22 mouse cellular contexts compared by ENCODE assay signal in the genomic region with DNA sequence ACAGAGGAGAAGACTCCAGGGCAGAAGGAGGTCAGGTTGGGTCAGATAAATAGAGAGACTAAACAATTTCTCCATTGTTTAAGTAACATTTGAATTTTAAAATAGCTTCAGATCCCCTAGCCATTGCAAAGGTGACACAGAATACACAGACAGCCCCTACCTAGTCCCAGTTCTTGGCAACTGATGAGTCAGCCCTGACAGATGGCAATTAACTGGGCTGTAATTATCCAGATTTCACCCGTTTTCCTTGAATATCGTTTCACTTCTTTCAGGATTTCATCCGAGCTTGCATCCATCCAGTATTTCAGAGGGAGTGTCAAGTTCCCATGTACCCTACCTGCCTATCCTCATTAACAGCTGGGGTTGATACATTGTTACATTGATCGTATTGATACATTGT. TPM values are rescaled to one million over a fixed set of nuclear protein-coding genes. Genes with fewer than 3 reads are reported as not detected.
A peak's percentile ranks its signal among the peaks of the same experiment; 100 is the strongest.
DNase-seq lines count a peak whose midpoint lies in the region; ATAC-seq and TF ChIP-seq lines count a peak whose summit lies in the region.
"Had no signal": no experiment of that assay in that cellular context is flagged by ENCODE, and none has a peak within 500 bp of the region (broad histone marks: within the 10 kb centered on the region; RNA-seq: fewer than 3 reads in every experiment).

No protein-coding gene starts in this region.

- H3K36me3 ChIP-seq in forebrain, embryonic 13.5 days (ENCODE audit: poor library complexity, severe bottlenecking): no peaks in the 10 kb centered on the region
- no peaks in the 10 kb centered on the region for H3K36me3 ChIP-seq in forebrain, embryonic 10.5 days (replicated peaks)
- no peaks in the 10 kb centered on the region for H3K36me3 ChIP-seq in heart, embryonic 10.5 days
- H3K36me3 ChIP-seq in heart, adult 2 months (ENCODE audit: control insufficient read depth, insufficient read depth, low read length): no peaks in the 10 kb centered on the region
- H3K36me3 ChIP-seq: embryonic facial prominence, embryonic 13.5 days; G1E; hindbrain, embryonic 13.5 days; intestine, embryonic 15.5 days had no signal

- no peak overlapping the region for H3K4me3 ChIP-seq in forebrain, embryonic 13.5 days
- no peak overlapping the region for H3K4me3 ChIP-seq in forebrain, embryonic 10.5 days
- no peak overlapping the region for H3K4me3 ChIP-seq in heart, embryonic 10.5 days
- no peak overlapping the region for H3K4me3 ChIP-seq in heart, adult 2 months
- H3K4me3 ChIP-seq: embryonic facial prominence, embryonic 13.5 days; hindbrain, embryonic 13.5 days; intestine, embryonic 15.5 days had no signal

- peak; percentile 55; the same call in 1 of the 2 replicates for ATAC-seq in forebrain, embryonic 13.5 days
- ATAC-seq: CD4-positive, CD25-positive, alpha-beta regulatory T cell, adult 4 months; intestine, embryonic 15.5 days had no signal

- intact Hi-C loops in heart, adult 2 months (cut with DNase I): no loop called here

- H3K27ac ChIP-seq in forebrain, embryonic 13.5 days: no peak overlapping the region
- H3K27ac ChIP-seq in forebrain, embryonic 10.5 days: no peak overlapping the region
- no peak overlapping the region for H3K27ac ChIP-seq in heart, embryonic 10.5 days
- no peak overlapping the region for H3K27ac ChIP-seq in heart, adult 2 months
- H3K27ac ChIP-seq: embryonic facial prominence, embryonic 13.5 days; hindbrain, embryonic 13.5 days; intestine, embryonic 15.5 days had no signal

- H3K4me2 ChIP-seq in forebrain, embryonic 13.5 days: no peak overlapping the region
- H3K4me2 ChIP-seq: embryonic facial prominence, embryonic 13.5 days; hindbrain, embryonic 13.5 days; intestine, embryonic 15.5 days had no signal

- H3K4me1 ChIP-seq in forebrain, embryonic 13.5 days: peaks cover 4% of the 10 kb centered on the region; the same call in 1 of the 2 replicates
- peaks cover 5% of the 10 kb centered on the region for H3K4me1 ChIP-seq in forebrain, embryonic 10.5 days
- H3K4me1 ChIP-seq in heart, embryonic 10.5 days: peaks cover 21% of the 10 kb centered on the region
- no peaks in the 10 kb centered on the region for H3K4me1 ChIP-seq in heart, adult 2 months (ENCODE audit: control insufficient read depth, insufficient read depth, low read length)
- H3K4me1 ChIP-seq: embryonic facial prominence, embryonic 13.5 days; hindbrain, embryonic 13.5 days had no signal

- DNase-seq in cerebellum, adult 9-10 months: peak; percentile 11
- no peak for DNase-seq in cerebellum, adult 11 months
- no peak for DNase-seq in forebrain, embryonic 10.5 days (ENCODE audit: extremely low spot score, low spot score)
- peak; percentile 33 for DNase-seq in heart, embryonic 10.5 days (ENCODE audit: low spot score)
- DNase-seq in heart, adult 2 months: no peak
- peak; percentile 57 for DNase-seq in MN1 (ENCODE audit: low spot score)
- DNase-seq in adrenal gland, adult 8-10 months: no peak
- DNase-seq: adrenal gland, postnatal 14 days; B cell, adult 2 months; cerebellum, adult 9-11 months; gastrocnemius, postnatal 36 days; heart, postnatal 10 days; heart, postnatal 4 days; kidney, adult 18-20 months had no signal

- no peaks in the 10 kb centered on the region for H3K79me2 ChIP-seq in heart, adult 2 months (replicated peaks; ENCODE audit: control insufficient read depth, insufficient read depth, low read length)

- H3K27me3 ChIP-seq in forebrain, embryonic 13.5 days: no peaks in the 10 kb centered on the region
- H3K27me3 ChIP-seq in forebrain, embryonic 10.5 days (ENCODE audit: poor library complexity, severe bottlenecking): no peaks in the 10 kb centered on the region
- H3K27me3 ChIP-seq in heart, embryonic 10.5 days (ENCODE audit: insufficient read depth, poor library complexity, severe bottlenecking): no peaks in the 10 kb centered on the region
- H3K27me3 ChIP-seq in heart, adult 2 months (ENCODE audit: control insufficient read depth, insufficient read depth, low read length): no peaks in the 10 kb centered on the region
- H3K27me3 ChIP-seq: embryonic facial prominence, embryonic 13.5 days; hindbrain, embryonic 13.5 days; intestine, embryonic 15.5 days had no signal

- no peak for TF ChIP-seq EP300 in heart, adult 2 months (IDR thresholded peaks at IDR 0.05; ENCODE audit: insufficient read depth, low read depth, low read length)

- no peak for TF ChIP-seq POLR2A in heart, adult 2 months (IDR thresholded peaks at IDR 0.05; ENCODE audit: insufficient read depth, low read depth, low read length)

- H3K9me3 ChIP-seq in forebrain, embryonic 13.5 days (replicated peaks): no peaks in the 10 kb centered on the region
- peaks cover 10% of the 10 kb centered on the region for H3K9me3 ChIP-seq in forebrain, embryonic 10.5 days
- H3K9me3 ChIP-seq in heart, embryonic 10.5 days: no peaks in the 10 kb centered on the region
- H3K9me3 ChIP-seq: embryonic facial prominence, embryonic 13.5 days; G1E; intestine, embryonic 15.5 days had no signal

- H3K9ac ChIP-seq in forebrain, embryonic 13.5 days: no peak overlapping the region
- no peak overlapping the region for H3K9ac ChIP-seq in heart, adult 2 months (ENCODE audit: low read depth, low read length)
- H3K9ac ChIP-seq: embryonic facial prominence, embryonic 13.5 days; hindbrain, embryonic 13.5 days; intestine, embryonic 15.5 days had no signal

- no peak for TF ChIP-seq CTCF in heart, adult 2 months (IDR thresholded peaks at IDR 0.05)

- WGBS in forebrain, embryonic 13.5 days: 44% methylated on average over 4 of the region's 4 CpGs
- 76% methylated on average over 4 of the region's 4 CpGs for WGBS in forebrain, embryonic 10.5 days
- WGBS in heart, embryonic 10.5 days: 85% methylated on average over 4 of the region's 4 CpGs
- WGBS in heart, adult 2 months: 93% methylated on average over 4 of the region's 4 CpGs

RNA-seq across cellular contexts. Expression of gene Helt, which starts 34.9 kb away (rescaled TPM):
- polyA plus RNA-seq in forebrain, embryonic 13.5 days (2015; fragmentation: Nextera tagmentation; extraction: Ambion mirVana): 7.9 and 10.5 TPM in 2 replicates
- polyA plus RNA-seq in forebrain, embryonic 10.5 days (2016; fragmentation: Nextera tagmentation; extraction: Ambion mirVana): 1.8 and 2.7 TPM in 2 replicates
- not detected in 2 replicates for polyA plus RNA-seq in heart, embryonic 10.5 days (2016; fragmentation: Nextera tagmentation; extraction: Ambion mirVana)
- 1 to 10 TPM; 1.5 to 2.8 TPM for total RNA-seq in heart, adult 2 months (2021)
- polyA plus RNA-seq in heart, adult 2 months (2012; rRNA removed): 1.3 TPM in 2 replicates
- total RNA-seq in adrenal gland, adult 8-10 months (2022): under 1 TPM in 1 of 4 experiments, not detected in 3; 0.49 TPM
- total RNA-seq: adrenal gland, postnatal 14 days; heart, postnatal 10 days; heart, postnatal 4 days had no signal
- polyA plus RNA-seq: CD4-positive, CD25-positive, alpha-beta regulatory T cell, adult 4 months; embryonic facial prominence, embryonic 13.5 days; G1E; heart, embryonic 14.5 days; intestine, embryonic 15.5 days; kidney, embryonic 14.5 days had no signal

Comparison
In these comparisons a context has a peak if more than half of its experiments do, and no peak if none do; other contexts are left out.
1. DNase-seq: peak in cerebellum, adult 9-10 months (single experiment), heart, embryonic 10.5 days (single experiment) and MN1 (single experiment); none in cerebellum, adult 11 months (single experiment), forebrain, embryonic 10.5 days (single experiment), heart, adult 2 months (0 of 2) and adrenal gland, adult 8-10 months (single experiment).